Mouse (Mus musculus) liver, adult 2 months (tissue): Measurements from ENCODE around the gene Zfp217. TPM values are rescaled to one million over a fixed set of nuclear protein-coding genes. Genes with fewer than 3 reads are reported as not detected.

ENCODE experiments used
- DNase-seq: peaks from one replicate; pipeline ENCODE4 v3.0.0-alpha.2; 2011; ENCODE audit warnings: low read depth, low spot score; ENCODE audit errors: extremely low read depth
- H3K27ac ChIP-seq: fragments of 200-500 bp; replicated peaks from 2 replicates; pipeline ENCODE4 v1.5.1; 2012; ENCODE audit warnings: low read depth, mild to moderate bottlenecking, control low read depth, inconsistent platforms, low read length; ENCODE audit not compliant: insufficient read depth
- H3K27me3 ChIP-seq: fragments of 200-500 bp; 2 replicates; pipeline ENCODE4 v1.6.1; 2012; ENCODE audit warnings: mild to moderate bottlenecking, moderate library complexity, low read length, inconsistent platforms; ENCODE audit not compliant: control insufficient read depth, insufficient read depth
- H3K36me3 ChIP-seq: fragments of 200-500 bp; 2 replicates; pipeline ENCODE4 v1.6.1; 2012; ENCODE audit warnings: low read length, inconsistent platforms; ENCODE audit not compliant: control insufficient read depth, insufficient read depth
- H3K4me1 ChIP-seq: fragments of 200-500 bp; 2 replicates; pipeline ENCODE4 v1.6.1; 2011; ENCODE audit warnings: low read length; ENCODE audit not compliant: control insufficient read depth, insufficient read depth
- H3K4me3 ChIP-seq: fragments of 200-500 bp; 2 replicates; pipeline ENCODE4 v1.5.1; 2011; ENCODE audit warnings: low read depth, mild to moderate bottlenecking, control low read depth, low read length, moderate library complexity; ENCODE audit not compliant: insufficient read depth
- H3K79me2 ChIP-seq: fragments of 200-500 bp; 2 replicates; pipeline ENCODE4 v1.6.1; 2012; ENCODE audit warnings: inconsistent platforms, mild to moderate bottlenecking, low read length, moderate library complexity; ENCODE audit not compliant: control insufficient read depth, insufficient read depth
- H3K9ac ChIP-seq: fragments of 200-500 bp; 2 replicates; pipeline ENCODE4 v1.6.1; 2012; ENCODE audit warnings: low read depth, mild to moderate bottlenecking, control low read depth, inconsistent platforms, low read length
- CTCF ChIP-seq: fragments of 200-500 bp; IDR thresholded peaks from 2 replicates; pipeline ENCODE4 v1.5.1; 2011; ENCODE audit warnings: low read depth, low read length, control low read depth
- POLR2A ChIP-seq: fragments of 200-500 bp; IDR thresholded peaks from 2 replicates; pipeline ENCODE4 v1.6.1; 2011; ENCODE audit warnings: low read length, control low read depth; ENCODE audit not compliant: insufficient read depth; ENCODE audit errors: extremely low read depth
- WGBS: fragments of 180-500 bp; shearing (Covaris S2); methylation state at CpG from one replicate; pipeline ENCODE4 v1.1.7; 2018; 5-methylcytosine and 5-hydroxymethylcytosine counted together
- polyA plus RNA-seq: library from polyadenylated mRNA; depleted of rRNA; stranded (reverse); fragments of >200 nt; gene quantifications from 2 replicates; pipeline ENCODE4 v1.2.3, GENCODE M21; 2012
- total RNA-seq: library from RNA; depleted of rRNA; stranded (reverse); fragments of >200 nt; gene quantifications from 2 replicates; pipeline ENCODE4 v1.2.3, GENCODE M21; 2014

The Zfp217 gene
- total and polyA plus RNA-seq, 2 experiments = 2.9 to 4.2 TPM

- no peaks in the 10 kb centered on the region for H3K36me3 ChIP-seq
- H3K27me3 ChIP-seq = no peaks in the 10 kb centered on the region
- TF ChIP-seq CTCF (no peak), POLR2A (no peak)
- no peak overlapping the region for H3K4me3 ChIP-seq
- peaks cover 2% of the 10 kb centered on the region; the same call in 1 of the 2 replicates for H3K4me1 ChIP-seq
- no peaks in the 10 kb centered on the region for H3K79me2 ChIP-seq
- H3K27ac ChIP-seq = no peak overlapping the region
- H3K9ac ChIP-seq = no peak overlapping the region
- WGBS = 92% methylated on average over 10 of the region's 10 CpGs
- DNase-seq = no peak
Measured at GRCm38 (mm10) chr2:170165649-170166048, 17.7 kb upstream of the Zfp217 start.

- no peaks in the 10 kb centered on the region for H3K79me2 ChIP-seq
- H3K4me1 ChIP-seq = peaks cover 2% of the 10 kb centered on the region; the same call in 1 of the 2 replicates
- H3K27me3 ChIP-seq = no peaks in the 10 kb centered on the region
- H3K9ac ChIP-seq = no peak overlapping the region
- H3K27ac ChIP-seq = no peak overlapping the region
- no peak overlapping the region for H3K4me3 ChIP-seq
- WGBS = 49% methylated on average over 18 of the region's 18 CpGs
- TF ChIP-seq CTCF = no peak
- TF ChIP-seq POLR2A = no peak
- H3K36me3 ChIP-seq = no peaks in the 10 kb centered on the region
- DNase-seq = no peak
Measured at GRCm38 (mm10) chr2:170163671-170164462, 16.0 kb upstream of the Zfp217 start.

GRCm38 (mm10) chr2:170159795-170160568 is 12.1 kb upstream of the Zfp217 start:
- Histone ChIP-seq H3K9ac (no peak overlapping the region), H3K4me1 (peaks cover 5% of the 10 kb centered on the region; the same call in 1 of the 2 replicates)
- peak; percentile 25 for DNase-seq

DNA sequence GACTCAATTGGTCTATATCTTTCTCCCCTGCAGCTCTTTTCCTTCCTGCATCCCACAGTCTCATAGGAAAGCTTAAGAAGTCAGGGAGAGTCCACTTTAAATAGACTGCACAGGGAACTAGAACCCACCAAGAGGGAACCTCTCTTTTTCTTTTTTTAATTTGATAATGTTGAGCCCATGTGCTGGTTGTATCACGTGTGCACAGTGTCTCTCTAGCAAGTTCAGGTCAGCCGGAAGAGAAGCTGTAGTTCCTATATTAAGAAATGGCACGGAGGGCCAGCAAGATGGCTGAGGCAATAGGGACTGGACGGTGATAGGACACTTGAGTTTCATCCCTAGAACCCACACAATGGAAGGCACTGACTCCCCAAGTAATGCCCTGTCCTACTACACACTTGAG is 11.1 kb upstream of the Zfp217 start:
- no peak for DNase-seq
- no peak for TF ChIP-seq POLR2A
- no peak for TF ChIP-seq CTCF
- Histone ChIP-seq H3K36me3 (no peaks in the 10 kb centered on the region), H3K4me1 (peaks cover 5% of the 10 kb centered on the region; the same call in 1 of the 2 replicates), H3K27ac (no peak overlapping the region), H3K79me2 (no peaks in the 10 kb centered on the region), H3K9ac (no peak overlapping the region), H3K27me3 (no peaks in the 10 kb centered on the region), H3K4me3 (no peak overlapping the region)
- 84% methylated on average over 4 of the region's 4 CpGs for WGBS

More at GRCm38 (mm10) chr2:170159795-170160568, 12.1 kb upstream of the Zfp217 start:
- TF ChIP-seq POLR2A (no peak), CTCF (no peak)
- no peak overlapping the region; the same call in 1 of the 2 replicates for H3K27ac ChIP-seq
- WGBS = 60% methylated on average over 15 of the region's 15 CpGs
- H3K79me2 ChIP-seq = no peaks in the 10 kb centered on the region
- H3K4me3 ChIP-seq = no peak overlapping the region
- no peaks in the 10 kb centered on the region for H3K27me3 ChIP-seq
- H3K36me3 ChIP-seq = no peaks in the 10 kb centered on the region

DNA sequence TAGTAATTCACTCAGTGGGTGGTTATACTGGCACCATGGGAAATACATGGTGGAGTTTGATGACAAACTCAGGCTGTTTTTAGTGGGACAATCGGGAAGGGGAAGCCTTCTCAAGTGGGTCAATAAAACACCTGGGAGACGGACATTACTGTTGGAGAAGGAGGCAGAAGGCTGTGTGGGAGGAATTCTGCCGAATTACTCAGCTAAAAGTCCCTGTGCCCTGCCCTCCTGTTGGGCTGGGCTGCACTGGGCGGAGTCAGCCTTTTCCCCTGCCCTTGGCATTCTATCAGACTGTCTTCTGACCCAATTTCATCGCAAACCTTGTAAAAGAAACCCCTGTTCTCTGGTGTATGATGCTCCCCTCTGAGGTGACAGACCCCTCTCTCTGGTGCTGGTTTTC is 10.3 kb upstream of the Zfp217 start:
- 45% methylated on average over 5 of the region's 5 CpGs for WGBS
- no peak for DNase-seq
- Histone ChIP-seq H3K27me3 (no peaks in the 10 kb centered on the region), H3K27ac (no peak overlapping the region), H3K36me3 (no peaks in the 10 kb centered on the region), H3K4me3 (no peak overlapping the region), H3K9ac (no peak overlapping the region), H3K79me2 (no peaks in the 10 kb centered on the region), H3K4me1 (peaks cover 5% of the 10 kb centered on the region; the same call in 1 of the 2 replicates)
- no peak for TF ChIP-seq POLR2A
- TF ChIP-seq CTCF = no peak
